In genomic region chr5:138117199-138118015, GRCm38 (mm10) we compare ENCODE assay signal across 8 mouse cellular contexts. TPM values are rescaled to one million over a fixed set of nuclear protein-coding genes. Genes with fewer than 3 reads are reported as not detected.
DNase-seq lines count a peak whose midpoint lies in the region; ATAC-seq and TF ChIP-seq lines count a peak whose summit lies in the region.

No protein-coding gene starts in this region.

- H3K4me1 ChIP-seq in kidney, embryonic 14.5 days (ENCODE audit: control insufficient read depth, insufficient read depth, low read length): peaks cover 4% of the 10 kb centered on the region; the same call in 1 of the 2 replicates
- H3K4me1 ChIP-seq in forebrain, embryonic 14.5 days (ENCODE audit: control insufficient read depth, insufficient read depth, low read length): peaks cover 9% of the 10 kb centered on the region
- peaks cover 14 to 21% of the 10 kb centered on the region in 2 experiments for H3K4me1 ChIP-seq in liver, embryonic 14.5 days (replicated peaks; ENCODE audit: control insufficient read depth in 2 of 2, insufficient read depth in 2 of 2, low read length in 1 of 2)
- H3K4me1 ChIP-seq in stomach, embryonic 16.5 days (ENCODE audit: control insufficient read depth, insufficient read depth, low read length): peaks cover 10% of the 10 kb centered on the region

- peak overlapping the region; percentile 85 for H3K27ac ChIP-seq in kidney, embryonic 14.5 days (ENCODE audit: low read depth, low read length)
- peak overlapping the region; percentile 91 for H3K27ac ChIP-seq in forebrain, embryonic 14.5 days (ENCODE audit: low read depth, low read length)
- peak overlapping the region; percentile 86 for H3K27ac ChIP-seq in liver, embryonic 14.5 days
- peak overlapping the region; percentile 97 for H3K27ac ChIP-seq in stomach, embryonic 16.5 days (ENCODE audit: low read length)

- ATAC-seq in kidney, embryonic 14.5 days (ENCODE audit: low FRiP score, low TSS enrichment): peak; percentile 36; the same call in 1 of the 2 replicates
- no peak; the same call in 1 of the 2 replicates for ATAC-seq in forebrain, embryonic 14.5 days
- peak; percentile 27; the same call in 1 of the 2 replicates for ATAC-seq in liver, embryonic 14.5 days (ENCODE audit: insufficient read depth)
- ATAC-seq in stomach, embryonic 16.5 days (ENCODE audit: insufficient read depth, low FRiP score): peak; percentile 14; the same call in 1 of the 2 replicates

- peak overlapping the region; percentile 47 for H3K4me2 ChIP-seq in kidney, embryonic 14.5 days (replicated peaks; ENCODE audit: low read depth, low read length)
- H3K4me2 ChIP-seq in forebrain, embryonic 14.5 days (ENCODE audit: low read length): peak overlapping the region; percentile 66
- H3K4me2 ChIP-seq in liver, embryonic 14.5 days (ENCODE audit: low read depth): peak overlapping the region; percentile 88
- H3K4me2 ChIP-seq in stomach, embryonic 16.5 days (ENCODE audit: low read depth, low read length): peak overlapping the region; percentile 73

- intact Hi-C loops in gastrocnemius, postnatal 14 days (cut with DNase I; ENCODE audit: low total_unique reads): no loop called here

- WGBS in kidney, embryonic 14.5 days: 5% methylated on average over 16 of the region's 16 CpGs
- WGBS in forebrain, embryonic 14.5 days: 7% methylated on average over 16 of the region's 16 CpGs
- WGBS in liver, embryonic 14.5 days (ENCODE audit: insufficient replicate concordance): 8% methylated on average over 16 of the region's 16 CpGs
- 4% methylated on average over 16 of the region's 16 CpGs for WGBS in stomach, embryonic 16.5 days

- no peak for TF ChIP-seq EP300 in liver, embryonic 14.5 days (IDR thresholded peaks at IDR 0.05; ENCODE audit: low read depth)

- peak overlapping the region; percentile 66 for H3K9ac ChIP-seq in kidney, embryonic 14.5 days (ENCODE audit: low read depth, low read length)
- H3K9ac ChIP-seq in forebrain, embryonic 14.5 days (ENCODE audit: low read length): peak overlapping the region; percentile 80
- peak overlapping the region; percentile 85 for H3K9ac ChIP-seq in liver, embryonic 14.5 days (replicated peaks)
- peak overlapping the region; percentile 83 for H3K9ac ChIP-seq in stomach, embryonic 16.5 days (ENCODE audit: low read length)

- peak overlapping the region; percentile 52 for H3K4me3 ChIP-seq in kidney, embryonic 14.5 days (ENCODE audit: low read length)
- peak overlapping the region; percentile 61 for H3K4me3 ChIP-seq in forebrain, embryonic 14.5 days (ENCODE audit: low read depth, low read length)
- H3K4me3 ChIP-seq in liver, embryonic 14.5 days (ENCODE audit: insufficient read depth in 1 of 2, low read depth in 2 of 2, low read length in 2 of 2): peak overlapping the region; percentile 85 to 98
- H3K4me3 ChIP-seq in stomach, embryonic 16.5 days (replicated peaks; ENCODE audit: low read length): peak overlapping the region; percentile 82

- no peak for TF ChIP-seq CTCF in liver, embryonic 14.5 days (IDR thresholded peaks at IDR 0.05; ENCODE audit: low read depth)

- DNase-seq in kidney, postnatal 10 days: no peak
- DNase-seq in MN1 (ENCODE audit: low spot score): peak; percentile 46
- DNase-seq in forebrain, embryonic 14.5 days (ENCODE audit: low spot score): peak; percentile 11
- DNase-seq in liver, embryonic 14.5 days (ENCODE audit: low read depth in 3 of 3, low spot score in 3 of 3): no peak
- DNase-seq in gastrocnemius, postnatal 14 days: no peak
- no peak for DNase-seq in frontal cortex, postnatal 36 days (ENCODE audit: low spot score in 2 of 2)

- H3K36me3 ChIP-seq in kidney, embryonic 14.5 days (ENCODE audit: control insufficient read depth, insufficient read depth, low read length): peaks cover 6% of the 10 kb centered on the region; the same call in 1 of the 2 replicates
- peaks cover 17% of the 10 kb centered on the region for H3K36me3 ChIP-seq in forebrain, embryonic 14.5 days (ENCODE audit: control insufficient read depth, insufficient read depth, low read length)
- no peaks in the 10 kb centered on the region; the same call in 1 of the 2 replicates for H3K36me3 ChIP-seq in liver, embryonic 14.5 days (replicated peaks; ENCODE audit: control insufficient read depth, insufficient read depth, low read depth)
- H3K36me3 ChIP-seq in stomach, embryonic 16.5 days (ENCODE audit: control insufficient read depth, insufficient read depth, low read length): peaks cover 7% of the 10 kb centered on the region; the same call in 1 of the 2 replicates

- H3K9me3 ChIP-seq in kidney, embryonic 14.5 days (ENCODE audit: control insufficient read depth, low read length): no peaks in the 10 kb centered on the region
- H3K9me3 ChIP-seq in forebrain, embryonic 14.5 days (replicated peaks; ENCODE audit: control insufficient read depth, low read length): no peaks in the 10 kb centered on the region
- H3K9me3 ChIP-seq in liver, embryonic 14.5 days (ENCODE audit: control insufficient read depth, low read length): no peaks in the 10 kb centered on the region
- H3K9me3 ChIP-seq in stomach, embryonic 16.5 days (replicated peaks; ENCODE audit: control insufficient read depth, low read length): no peaks in the 10 kb centered on the region

- no peaks in the 10 kb centered on the region for H3K27me3 ChIP-seq in kidney, embryonic 14.5 days (ENCODE audit: control insufficient read depth, insufficient read depth, low read length)
- H3K27me3 ChIP-seq in forebrain, embryonic 14.5 days (replicated peaks; ENCODE audit: control insufficient read depth, insufficient read depth, low read length): no peaks in the 10 kb centered on the region
- no peaks in the 10 kb centered on the region for H3K27me3 ChIP-seq in liver, embryonic 14.5 days (ENCODE audit: control insufficient read depth, insufficient read depth, low read length)
- H3K27me3 ChIP-seq in stomach, embryonic 16.5 days (ENCODE audit: control insufficient read depth, insufficient read depth, low read length): no peaks in the 10 kb centered on the region

RNA-seq across cellular contexts. Expression of gene Zscan21, which starts 0.7 kb away (rescaled TPM):
- 52.6 and 65.1 TPM in 2 replicates for polyA plus RNA-seq in kidney, embryonic 14.5 days (2014; fragmentation: Nextera tagmentation; extraction: Ambion mirVana)
- polyA plus RNA-seq in forebrain, embryonic 14.5 days (2014; fragmentation: Nextera tagmentation; extraction: Ambion mirVana): 137 and 147 TPM in 2 replicates
- 5.3 and 7.7 TPM in 2 replicates for polyA plus RNA-seq in liver, embryonic 14.5 days (2012; rRNA removed)
- 13.3 and 13.9 TPM in 2 replicates for polyA plus RNA-seq in liver, embryonic 14.5 days (2014; fragmentation: Nextera tagmentation; extraction: Ambion mirVana)
- 44.2 and 45.5 TPM in 2 replicates for polyA plus RNA-seq in stomach, embryonic 16.5 days (2015; fragmentation: Nextera tagmentation; extraction: Ambion mirVana)
- total RNA-seq in gastrocnemius, postnatal 14 days (2021): 10 to 100 TPM; 10.3 to 10.6 TPM

RNA-seq across cellular contexts. Expression of gene Zkscan1, which starts 32.5 kb away (rescaled TPM):
- 16.5 and 33.7 TPM in 2 replicates for polyA plus RNA-seq in kidney, embryonic 14.5 days (2014; fragmentation: Nextera tagmentation; extraction: Ambion mirVana)
- 32.6 and 36.6 TPM in 2 replicates for polyA plus RNA-seq in forebrain, embryonic 14.5 days (2014; fragmentation: Nextera tagmentation; extraction: Ambion mirVana)
- polyA plus RNA-seq in liver, embryonic 14.5 days (2012; rRNA removed): 1.5 and 2.2 TPM in 2 replicates
- polyA plus RNA-seq in liver, embryonic 14.5 days (2014; fragmentation: Nextera tagmentation; extraction: Ambion mirVana): 4.7 and 4.9 TPM in 2 replicates
- 16.5 and 17.7 TPM in 2 replicates for polyA plus RNA-seq in stomach, embryonic 16.5 days (2015; fragmentation: Nextera tagmentation; extraction: Ambion mirVana)
- total RNA-seq in gastrocnemius, postnatal 14 days (2021): 10 to 100 TPM; 10.8 to 11.2 TPM

RNA-seq across cellular contexts. Expression of gene Zfp113, which starts 38.1 kb away (rescaled TPM):
- polyA plus RNA-seq in kidney, embryonic 14.5 days (2014; fragmentation: Nextera tagmentation; extraction: Ambion mirVana): 13.4 and 26.1 TPM in 2 replicates
- polyA plus RNA-seq in forebrain, embryonic 14.5 days (2014; fragmentation: Nextera tagmentation; extraction: Ambion mirVana): 21.8 and 24.3 TPM in 2 replicates
- 0.81 and 1.4 TPM in 2 replicates for polyA plus RNA-seq in liver, embryonic 14.5 days (2012; rRNA removed)
- 2.6 and 2.7 TPM in 2 replicates for polyA plus RNA-seq in liver, embryonic 14.5 days (2014; fragmentation: Nextera tagmentation; extraction: Ambion mirVana)
- polyA plus RNA-seq in stomach, embryonic 16.5 days (2015; fragmentation: Nextera tagmentation; extraction: Ambion mirVana): 13.3 and 15.1 TPM in 2 replicates
- total RNA-seq in gastrocnemius, postnatal 14 days (2021): 1 to 10 TPM; 5.3 to 6.0 TPM

RNA-seq across cellular contexts. Expression of gene Cops6, which starts 43.5 kb away (rescaled TPM):
- polyA plus RNA-seq in kidney, embryonic 14.5 days (2014; fragmentation: Nextera tagmentation; extraction: Ambion mirVana): 253 and 294 TPM in 2 replicates
- 249 and 270 TPM in 2 replicates for polyA plus RNA-seq in forebrain, embryonic 14.5 days (2014; fragmentation: Nextera tagmentation; extraction: Ambion mirVana)
- 57.7 and 62.4 TPM in 2 replicates for polyA plus RNA-seq in liver, embryonic 14.5 days (2012; rRNA removed)
- polyA plus RNA-seq in liver, embryonic 14.5 days (2014; fragmentation: Nextera tagmentation; extraction: Ambion mirVana): 123 and 128 TPM in 2 replicates
- 281 and 289 TPM in 2 replicates for polyA plus RNA-seq in stomach, embryonic 16.5 days (2015; fragmentation: Nextera tagmentation; extraction: Ambion mirVana)
- 100 to 1,000 TPM; 107 to 110 TPM for total RNA-seq in gastrocnemius, postnatal 14 days (2021)

RNA-seq across cellular contexts. Expression of gene Ap4m1, which starts 54.4 kb away (rescaled TPM):
- 18.1 and 22.6 TPM in 2 replicates for polyA plus RNA-seq in kidney, embryonic 14.5 days (2014; fragmentation: Nextera tagmentation; extraction: Ambion mirVana)
- polyA plus RNA-seq in forebrain, embryonic 14.5 days (2014; fragmentation: Nextera tagmentation; extraction: Ambion mirVana): 16.4 and 17.0 TPM in 2 replicates
- polyA plus RNA-seq in liver, embryonic 14.5 days (2012; rRNA removed): 10.3 and 10.8 TPM in 2 replicates
- 3.9 and 4.6 TPM in 2 replicates for polyA plus RNA-seq in liver, embryonic 14.5 days (2014; fragmentation: Nextera tagmentation; extraction: Ambion mirVana)
- 22.2 and 22.4 TPM in 2 replicates for polyA plus RNA-seq in stomach, embryonic 16.5 days (2015; fragmentation: Nextera tagmentation; extraction: Ambion mirVana)
- 10 to 100 TPM in 1 of 2 experiments, 1 to 10 TPM in 1; 7.6 to 10.1 TPM for total RNA-seq in gastrocnemius, postnatal 14 days (2021)

Comparison
In these comparisons a context has a peak if more than half of its experiments do, and no peak if none do; other contexts are left out.
1. DNase-seq: peak in MN1 (single experiment) and forebrain, embryonic 14.5 days (single experiment); none in kidney, postnatal 10 days (single experiment), liver, embryonic 14.5 days (0 of 3), gastrocnemius, postnatal 14 days (single experiment) and frontal cortex, postnatal 36 days (0 of 2).
2. Peak in every context shown above with its lines, with median percentiles within 50 percentile points of each other: H3K27ac ChIP-seq, H3K4me2 ChIP-seq, H3K4me3 ChIP-seq and H3K9ac ChIP-seq.